Mouse (Mus musculus) spleen, adult 12 weeks (tissue): ENCODE data around the gene Anapc16.

Experiments
- DNase-seq: peaks from one replicate; pipeline ENCODE4 v3.0.0; 2022; ENCODE audit warnings: low spot score

The Anapc16 gene

GRCm38 (mm10) chr10:59970450-59971062 lies 32.4 kb downstream of the Anapc16 start:
- no peak for DNase-seq

GRCm38 (mm10) chr10:59969821-59970449 lies 33.0 kb downstream of the Anapc16 start:
- no peak for DNase-seq

- no peak for DNase-seq
These were observed 35.5 kb downstream of the Anapc16 start for GRCm38 (mm10) chr10:59967309-59967942.

GRCm38 (mm10) chr10:59966743-59967142 lies 36.2 kb downstream of the Anapc16 start:
- no peak for DNase-seq

- DNase-seq, result no peak
These were observed 37.1 kb downstream of the Anapc16 start for GRCm38 (mm10) chr10:59965788-59966187.

GRCm38 (mm10) chr10:59965362-59965695 lies 37.6 kb downstream of the Anapc16 start:
- DNase-seq, result no peak

- no peak for DNase-seq
These were observed 38.2 kb downstream of the Anapc16 start for GRCm38 (mm10) chr10:59964504-59965361.

- DNase-seq, result no peak
These were observed 39.3 kb downstream of the Anapc16 start for GRCm38 (mm10) chr10:59963609-59964008.

- DNase-seq, result no peak
These were observed 43.4 kb downstream of the Anapc16 start for GRCm38 (mm10) chr10:59959517-59959916.

GRCm38 (mm10) chr10:59958458-59958857 lies 44.5 kb downstream of the Anapc16 start:
- no peak for DNase-seq

- DNase-seq, result no peak
These were observed 45.5 kb downstream of the Anapc16 start for GRCm38 (mm10) chr10:59957171-59958149.

GRCm38 (mm10) chr10:59956681-59957080 lies 46.3 kb downstream of the Anapc16 start:
- DNase-seq, result no peak

- DNase-seq, result no peak
These were observed 49.3 kb downstream of the Anapc16 start for GRCm38 (mm10) chr10:59953564-59954039.

- no peak for DNase-seq
These were observed 50.0 kb downstream of the Anapc16 start for GRCm38 (mm10) chr10:59952781-59953563.

GRCm38 (mm10) chr10:59952152-59952780 lies 50.7 kb downstream of the Anapc16 start:
- no peak for DNase-seq

GRCm38 (mm10) chr10:59951211-59952151 lies 51.5 kb downstream of the Anapc16 start, which contains the start of gene Ddit4:
Ddit4 (minus strand) TSS chr10:59951834.
- DNase-seq, result peak; percentile 96

GRCm38 (mm10) chr10:59950716-59951191 lies 52.2 kb downstream of the Anapc16 start:
- DNase-seq, result peak; percentile 66

GRCm38 (mm10) chr10:59949783-59950605 lies 52.9 kb downstream of the Anapc16 start:
- DNase-seq, result no peak
